Mouse (Mus musculus): ENCODE measurements around the gene Olfr782.
"Not testable (repeated sequence)": the region's sequence is repeated elsewhere in the genome, so short reads cannot be mapped to it uniquely, and the experiment has no call there.

The Olfr782 gene

DNA sequence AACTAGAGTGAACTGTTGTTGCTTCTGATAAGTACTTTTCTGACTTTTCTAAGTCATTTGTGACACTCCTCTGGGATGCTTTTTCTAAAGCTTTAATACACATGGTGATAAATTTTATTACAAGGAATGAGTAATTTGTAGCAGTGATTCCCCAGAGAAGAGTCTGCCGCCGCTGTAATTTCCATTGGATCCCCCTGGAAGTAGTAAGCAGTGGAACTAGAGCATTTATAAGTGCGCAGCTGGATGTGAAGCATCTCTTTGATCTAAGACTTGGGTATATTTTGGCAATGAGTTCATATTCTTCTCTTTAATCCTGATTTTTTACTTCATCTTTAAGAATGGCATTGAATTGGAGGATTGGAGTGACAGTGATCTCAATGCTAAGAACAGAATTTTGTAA lies at the start of gene Olfr782:
Gene Olfr782, plus strand, starts transcription at position 301 of the 400 bp plus-strand sequence.
- DNase-seq (ENCODE audit: low read depth in 2 of 2, low spot score in 2 of 2) = no peak

DNA sequence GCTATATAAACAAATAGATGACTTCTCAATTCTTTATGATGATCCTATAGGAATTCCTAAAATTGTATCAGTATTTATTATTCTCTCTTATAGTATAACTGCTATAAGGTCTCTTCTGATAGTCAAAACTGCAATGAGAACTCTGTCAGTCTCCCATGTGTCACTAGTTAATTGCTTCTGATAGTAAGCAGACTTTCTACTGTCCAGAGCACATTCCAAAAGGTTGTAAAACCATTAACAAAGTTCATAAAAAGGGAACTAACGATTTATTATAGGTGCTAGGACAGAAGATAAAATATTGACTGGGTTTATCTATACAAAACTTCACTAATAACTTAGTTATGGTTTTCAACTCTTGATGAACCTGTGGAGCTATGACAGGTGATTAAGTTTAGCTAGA lies 35.7 kb upstream of the Olfr782 start:
- not testable (repeated sequence) for DNase-seq (ENCODE audit: low read depth in 2 of 2, low spot score in 2 of 2)

DNA sequence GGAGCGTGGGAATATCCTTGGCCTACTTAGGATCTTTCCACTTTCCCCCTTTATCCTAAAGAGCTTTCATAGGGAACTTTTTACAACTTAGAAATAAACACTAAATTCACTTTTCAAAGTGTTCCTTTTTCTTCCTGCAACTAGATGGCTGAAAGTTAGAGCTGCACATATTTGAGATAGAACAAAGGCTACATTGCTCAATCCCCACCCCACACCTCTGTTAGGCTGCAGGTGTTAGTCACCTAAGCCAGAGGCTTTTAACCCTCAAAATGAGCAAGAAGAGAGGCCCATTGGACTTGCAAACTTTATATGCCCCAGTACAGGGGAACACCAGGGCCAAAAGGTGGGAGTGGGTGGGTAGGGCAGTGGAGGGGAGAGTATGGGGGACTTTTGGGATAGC lies 35.1 kb upstream of the Olfr782 start:
- DNase-seq (ENCODE audit: low read depth in 2 of 2, low spot score in 2 of 2) = not testable (repeated sequence)

DNA sequence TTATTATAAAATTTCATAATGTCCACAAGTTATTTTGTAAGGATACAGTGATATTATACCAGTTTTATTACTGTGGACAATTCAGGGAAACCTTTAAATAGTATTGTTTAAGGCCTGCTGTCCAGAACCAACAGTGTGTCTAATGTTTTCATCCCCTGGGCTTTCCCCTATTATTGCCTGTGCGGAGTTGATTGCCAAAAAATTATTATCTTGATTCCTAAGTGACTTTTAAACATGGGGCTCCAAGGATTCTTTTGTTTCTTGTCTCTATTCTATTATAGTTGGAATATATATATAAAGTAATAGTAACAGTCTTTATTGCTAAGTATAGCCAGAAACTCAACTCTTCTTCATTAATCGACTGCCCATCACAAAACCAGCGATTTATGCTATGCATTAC lies 30.8 kb upstream of the Olfr782 start, which contains the start of gene Olfr780:
Gene Olfr780, plus strand, starts transcription at position 301 of the 400 bp plus-strand sequence.
- no peak for DNase-seq (ENCODE audit: low read depth in 2 of 2, low spot score in 2 of 2)

DNA sequence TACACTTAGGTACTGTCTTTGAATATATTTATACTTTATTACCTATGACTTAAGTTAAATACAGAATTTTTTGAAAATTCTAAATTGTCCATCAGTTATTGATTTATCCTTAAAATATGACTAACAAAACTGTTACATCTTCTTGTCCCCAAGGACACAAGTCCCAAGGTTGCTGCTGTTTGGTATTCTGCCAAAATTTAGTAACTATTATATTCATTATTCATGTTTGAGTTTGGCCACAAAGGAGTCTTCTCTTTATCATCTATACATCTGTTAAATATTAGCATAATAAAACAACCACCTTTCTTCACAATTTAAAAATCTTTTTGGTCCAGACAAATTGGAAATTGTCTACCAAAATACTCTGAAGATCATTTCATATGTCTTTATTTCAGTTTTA lies 20.1 kb upstream of the Olfr782 start, which contains the start of gene Olfr781:
Gene Olfr781, plus strand, starts transcription at position 301 of the 400 bp plus-strand sequence.
- DNase-seq (ENCODE audit: low read depth in 2 of 2, low spot score in 2 of 2) = no peak

DNA sequence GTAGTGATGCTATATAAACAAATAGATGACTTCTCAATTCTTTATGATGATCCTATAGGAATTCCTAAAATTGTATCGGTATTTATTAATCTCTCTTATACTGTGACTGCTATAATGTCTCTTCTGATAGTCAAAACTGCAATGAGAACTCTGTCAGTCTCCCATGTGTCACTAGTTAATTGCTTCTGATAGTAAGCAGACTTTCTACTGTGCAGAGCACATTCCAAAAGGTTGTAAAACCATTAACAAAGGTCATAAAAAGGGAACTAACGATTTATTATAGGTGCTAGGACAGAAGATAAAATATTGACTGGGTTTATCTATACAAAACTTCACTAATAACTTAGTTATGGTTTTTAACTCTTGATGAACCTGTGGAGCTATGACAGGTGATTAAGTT lies 3.8 kb downstream of the Olfr782 start:
- DNase-seq (ENCODE audit: low read depth in 2 of 2, low spot score in 2 of 2) = not testable (repeated sequence)

DNA sequence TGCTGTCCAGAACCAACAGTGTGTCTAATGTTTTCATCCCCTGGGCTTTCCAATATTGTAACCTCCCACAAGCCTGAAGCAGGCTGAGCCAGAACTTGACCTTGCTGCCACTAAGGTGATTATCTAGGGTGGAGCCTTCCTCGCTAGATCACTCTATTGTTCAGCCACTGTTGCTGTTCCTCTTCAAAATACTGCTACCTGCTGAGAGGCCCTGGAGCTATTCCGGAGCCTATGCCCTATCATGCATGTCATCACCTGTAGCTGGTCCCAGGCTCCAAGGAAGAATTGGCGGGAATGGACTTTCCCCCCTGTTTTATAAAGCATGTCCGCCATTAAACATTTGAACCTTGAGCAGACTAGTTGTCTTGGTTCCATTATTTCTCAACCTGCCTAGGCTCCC lies 7.8 kb downstream of the Olfr782 start:
- DNase-seq (ENCODE audit: low read depth in 2 of 2, low spot score in 2 of 2) = not testable (repeated sequence)

DNA sequence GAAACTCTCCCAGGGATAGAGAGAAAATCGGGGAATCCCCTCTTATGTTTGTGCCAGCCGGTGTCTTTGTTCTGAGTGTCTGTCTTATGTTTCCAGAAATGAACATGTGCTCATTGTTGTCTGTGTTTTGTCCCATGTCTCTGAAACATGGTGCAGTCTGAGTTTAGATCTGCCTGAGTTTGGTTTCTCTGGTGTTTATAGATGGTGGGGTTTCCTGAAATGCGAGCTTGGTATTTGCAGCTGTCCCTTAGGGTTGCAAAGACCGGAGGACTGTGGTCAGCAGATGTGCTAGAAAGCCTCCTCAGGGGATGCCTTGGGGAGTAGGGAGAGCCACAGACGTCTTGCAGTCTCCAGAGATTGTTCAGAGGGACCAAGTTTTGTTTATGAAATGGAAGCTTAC lies 8.7 kb downstream of the Olfr782 start:
- no peak for DNase-seq (ENCODE audit: low read depth in 2 of 2, low spot score in 2 of 2)

DNA sequence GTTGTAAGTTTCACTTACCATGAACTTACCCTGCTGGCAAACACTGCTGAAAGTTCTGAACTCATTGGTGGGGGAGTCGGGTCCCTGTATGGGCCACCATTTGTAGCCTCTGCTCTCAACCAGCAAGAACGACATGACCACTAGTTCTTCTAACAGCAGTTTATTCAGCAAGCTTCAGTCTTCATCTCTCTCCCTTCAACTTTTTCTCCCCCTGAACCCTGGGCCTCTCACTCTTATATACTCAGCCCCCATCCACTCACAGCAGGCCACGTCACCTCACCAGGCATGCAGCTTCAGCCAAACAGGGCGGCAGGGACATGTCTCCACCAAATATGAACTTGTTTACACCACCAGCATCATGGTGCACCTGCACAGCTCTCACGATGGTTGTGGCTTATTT lies 25.4 kb downstream of the Olfr782 start:
- not testable (repeated sequence) for DNase-seq (ENCODE audit: low read depth in 2 of 2, low spot score in 2 of 2)

DNA sequence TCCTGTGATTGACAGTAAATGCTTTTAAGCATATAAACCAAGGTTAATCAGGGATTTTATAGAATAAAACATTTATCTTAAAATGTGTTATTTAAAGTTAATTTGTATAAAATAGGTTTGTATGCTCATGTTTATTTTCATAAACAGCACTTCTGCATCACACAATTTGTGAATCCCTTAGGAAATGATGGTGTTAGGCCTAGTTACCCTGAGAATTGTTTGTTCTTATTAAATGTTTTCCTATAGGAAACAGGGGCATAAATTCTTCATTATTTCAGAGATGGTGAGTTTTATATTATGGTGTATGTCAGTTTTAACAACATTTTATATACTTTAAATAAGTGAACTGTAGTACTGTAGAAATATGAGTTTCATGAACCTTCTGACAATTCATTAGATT lies 35.1 kb downstream of the Olfr782 start, which contains the start of gene Olfr784:
Gene Olfr784, plus strand, starts transcription at position 301 of the 400 bp plus-strand sequence.
- no peak for DNase-seq (ENCODE audit: low read depth in 2 of 2, low spot score in 2 of 2)

DNA sequence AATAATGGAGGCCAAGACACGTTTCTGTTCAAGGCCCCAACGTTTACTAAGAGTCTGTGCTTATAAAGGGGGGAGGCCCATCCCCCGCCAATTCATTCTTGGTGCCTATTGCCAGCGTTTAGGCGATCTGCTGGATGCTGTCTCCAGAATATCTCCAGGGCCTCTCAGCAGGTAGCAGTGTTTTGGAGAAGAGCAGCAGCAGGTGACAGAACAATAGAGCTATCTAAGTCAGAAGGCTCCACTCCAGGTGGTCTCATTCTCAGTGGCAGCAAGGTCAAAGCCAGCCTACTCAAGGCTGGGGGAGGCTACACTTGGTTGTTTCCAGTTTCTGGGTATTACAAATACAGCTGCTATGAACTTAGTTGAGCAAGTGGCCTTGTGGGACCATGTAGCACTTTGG lies 52.2 kb downstream of the Olfr782 start:
- no peak for DNase-seq (ENCODE audit: low read depth in 2 of 2, low spot score in 2 of 2)
